Mouse (Mus musculus) heart, embryonic 11.5 days (tissue): Measurements from ENCODE around the gene Armh4. TPM values are rescaled to one million over a fixed set of nuclear protein-coding genes. Genes with fewer than 3 reads are reported as not detected.

Experiments
- ATAC-seq: fragments of 200-750 bp; cut with Nextera tagmentation; replicated peaks from 2 replicates; pipeline ENCODE4 v1.8.0; 2017; ENCODE audit warnings: moderate library complexity; ENCODE audit not compliant: insufficient number of reproducible peaks, low FRiP score, low TSS enrichment
- H3K27ac ChIP-seq: fragments of 300-500 bp; sonication (generic); 2 replicates; pipeline ENCODE4 v1.5.1; 2014; ENCODE audit warnings: mild to moderate bottlenecking, low read depth, low read length
- H3K27me3 ChIP-seq: fragments of 300-500 bp; sonication (generic); 2 replicates; pipeline ENCODE4 v1.6.1; 2014; ENCODE audit warnings: mild to moderate bottlenecking, low read length, mixed read lengths; ENCODE audit not compliant: control insufficient read depth, insufficient read depth
- H3K36me3 ChIP-seq: fragments of 300-500 bp; sonication (generic); 2 replicates; pipeline ENCODE4 v1.6.1; 2014; ENCODE audit warnings: mild to moderate bottlenecking, low read length, moderate library complexity, mixed read lengths; ENCODE audit not compliant: control insufficient read depth, insufficient read depth
- H3K4me1 ChIP-seq: fragments of 300-500 bp; sonication (generic); 2 replicates; pipeline ENCODE4 v1.6.1; 2014; ENCODE audit warnings: low read length; ENCODE audit not compliant: control insufficient read depth, insufficient read depth
- H3K4me2 ChIP-seq: fragments of 300-500 bp; sonication (generic); 2 replicates; pipeline ENCODE4 v1.6.1; 2014; ENCODE audit warnings: mild to moderate bottlenecking, moderate library complexity
- H3K4me3 ChIP-seq: fragments of 300-500 bp; sonication (generic); 2 replicates; pipeline ENCODE4 v1.5.1; 2014; ENCODE audit warnings: low read depth, low read length
- H3K9ac ChIP-seq: fragments of 300-500 bp; sonication (generic); 2 replicates; pipeline ENCODE4 v1.6.1; 2014; ENCODE audit warnings: mild to moderate bottlenecking, low read depth, low read length, moderate library complexity
- H3K9me3 ChIP-seq: fragments of 300-500 bp; sonication (generic); replicated peaks from 2 replicates; pipeline ENCODE4 v1.6.1; 2016; ENCODE audit warnings: low read length; ENCODE audit not compliant: control insufficient read depth
- WGBS: fragments of 180-500 bp; shearing (Covaris S2); extraction: QIAGEN DNeasy Blood & Tissue Kit; methylation state at CpG from one replicate; pipeline ENCODE4 v1.1.7; 2014; ENCODE audit not compliant: insufficient replicate concordance; 5-methylcytosine and 5-hydroxymethylcytosine counted together
- polyA plus RNA-seq: library from polyadenylated mRNA; unstranded; fragments of >200 nt; fragmentation: Nextera tagmentation; extraction: Ambion mirVana; gene quantifications from 2 replicates; pipeline ENCODE4 v1.2.1, GENCODE M21; 2014

Armh4 gene
- polyA plus RNA-seq, 1 experiment from 2014 or later, result 96.7 TPM

DNA sequence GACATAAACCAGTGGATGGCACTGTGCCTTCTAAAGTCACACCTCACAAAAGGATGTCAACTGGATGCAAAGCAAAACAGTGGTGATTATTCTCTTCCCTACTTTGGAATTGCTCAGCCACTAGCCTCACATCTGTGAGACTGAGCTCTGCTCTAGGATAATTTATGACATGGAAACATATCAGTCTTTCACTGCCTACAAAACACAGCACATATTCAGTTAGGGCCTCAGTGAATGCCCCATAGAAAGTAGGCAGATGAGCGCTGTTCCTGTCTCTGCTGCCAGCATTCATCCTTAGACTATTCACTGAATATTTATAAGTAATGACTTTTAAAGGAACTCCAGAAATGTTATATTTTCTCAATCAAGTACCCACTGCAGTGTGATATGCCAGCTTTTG lies 37.3 kb downstream of the Armh4 start:
- peaks cover 3% of the 10 kb centered on the region; the same call in 1 of the 2 replicates for H3K4me1 ChIP-seq
- H3K27me3 ChIP-seq, result no peaks in the 10 kb centered on the region
- no peak overlapping the region for H3K9ac ChIP-seq
- 82% methylated on average over 1 of the region's 1 CpGs for WGBS
- no peak overlapping the region for H3K4me3 ChIP-seq
- no peak overlapping the region for H3K27ac ChIP-seq
- no peak overlapping the region for H3K4me2 ChIP-seq
- H3K36me3 ChIP-seq, result peaks cover 2% of the 10 kb centered on the region; the same call in 1 of the 2 replicates
- H3K9me3 ChIP-seq, result no peaks in the 10 kb centered on the region
- ATAC-seq, result no peak

DNA sequence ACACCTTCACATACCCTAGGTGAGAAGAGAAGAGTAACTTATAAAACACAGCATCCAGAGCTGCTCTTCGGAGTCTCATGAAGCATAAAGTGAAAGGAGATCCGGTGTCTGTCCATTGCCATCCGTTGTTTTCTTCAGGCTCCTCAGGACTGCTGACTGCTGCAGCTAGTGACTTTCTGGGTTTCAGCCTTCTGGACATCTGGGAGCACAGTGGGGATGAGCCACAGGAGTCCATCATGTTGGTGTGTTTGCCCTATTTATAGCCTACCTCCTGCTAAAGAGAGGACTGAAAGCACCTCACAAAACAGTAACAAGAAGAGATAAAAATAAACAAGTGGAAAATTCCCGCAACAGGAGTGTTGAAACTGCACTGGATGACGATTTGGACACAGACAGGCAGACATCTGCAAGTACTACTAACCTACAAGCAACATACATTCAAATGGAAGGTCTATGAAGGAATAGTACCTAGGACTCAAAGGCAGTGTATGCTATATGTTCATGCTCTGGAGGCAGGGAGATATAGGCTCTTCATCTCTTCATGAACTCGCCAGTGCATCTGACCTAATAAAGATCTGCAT lies 39.1 kb downstream of the Armh4 start:
- H3K4me1 ChIP-seq, result peaks cover 3% of the 10 kb centered on the region; the same call in 1 of the 2 replicates
- no peak overlapping the region for H3K4me2 ChIP-seq
- ATAC-seq, result no peak
- H3K36me3 ChIP-seq, result no peaks in the 10 kb centered on the region
- H3K4me3 ChIP-seq, result no peak overlapping the region
- no peak overlapping the region for H3K27ac ChIP-seq
- H3K9me3 ChIP-seq, result no peaks in the 10 kb centered on the region
- 64% methylated on average over 6 of the region's 6 CpGs for WGBS
- H3K27me3 ChIP-seq, result no peaks in the 10 kb centered on the region
- H3K9ac ChIP-seq, result no peak overlapping the region

DNA sequence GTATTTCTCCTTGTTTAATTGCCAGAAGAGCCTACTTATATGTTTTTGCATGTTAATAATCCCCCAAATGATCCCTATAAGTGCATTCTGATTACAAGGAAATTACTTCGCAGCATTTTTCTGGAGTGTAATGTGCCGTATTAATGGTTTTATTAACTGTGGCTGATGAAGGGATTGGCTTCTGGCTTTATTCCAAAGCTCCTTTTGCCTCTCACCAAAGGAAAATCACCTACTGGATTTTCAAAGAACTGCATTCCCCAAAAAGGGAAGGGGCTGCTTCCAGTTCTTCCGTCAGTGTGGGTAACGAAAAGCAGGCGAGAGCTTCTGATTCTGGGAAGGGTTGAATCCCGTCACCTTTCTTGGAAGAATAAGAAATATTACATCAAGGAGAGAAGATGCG lies 43.9 kb downstream of the Armh4 start:
- Histone ChIP-seq H3K4me1 (peaks cover 3% of the 10 kb centered on the region; the same call in 1 of the 2 replicates), H3K9me3 (no peaks in the 10 kb centered on the region), H3K9ac (no peak overlapping the region), H3K4me3 (no peak overlapping the region), H3K27me3 (no peaks in the 10 kb centered on the region), H3K4me2 (no peak overlapping the region), H3K36me3 (no peaks in the 10 kb centered on the region), H3K27ac (no peak overlapping the region)
- no peak for ATAC-seq
- 68% methylated on average over 7 of the region's 7 CpGs for WGBS

DNA sequence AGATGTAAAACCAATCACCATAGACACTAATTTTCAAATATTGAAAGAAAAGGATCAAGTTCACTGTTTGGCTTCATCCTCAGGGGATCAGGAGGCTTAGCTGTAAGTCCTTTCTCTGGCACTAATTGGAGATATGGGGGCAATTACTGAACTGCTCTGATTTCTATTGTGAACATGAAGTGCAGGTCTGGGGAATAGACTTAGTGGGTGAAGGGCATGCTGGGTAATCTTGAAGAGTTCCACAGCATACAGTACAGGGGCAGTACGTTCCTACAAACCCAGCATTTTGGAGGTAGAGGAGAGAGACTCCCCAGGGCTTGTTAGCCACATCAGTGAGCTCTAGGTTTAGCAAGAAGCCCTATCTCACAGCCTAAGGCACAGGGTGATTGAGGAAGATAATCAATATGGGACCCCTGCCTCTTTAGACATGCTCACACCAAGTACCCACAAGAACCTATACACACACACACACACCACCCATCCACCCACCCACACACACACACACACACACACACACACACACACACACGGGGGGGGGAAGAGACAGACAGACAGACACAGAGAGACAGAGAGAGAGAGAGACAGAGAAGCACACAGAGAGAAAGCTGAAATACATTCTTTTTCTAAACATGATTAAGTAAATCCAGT lies 44.6 kb downstream of the Armh4 start:
- ATAC-seq, result no peak
- Histone ChIP-seq H3K36me3 (no peaks in the 10 kb centered on the region), H3K27me3 (no peaks in the 10 kb centered on the region), H3K9me3 (no peaks in the 10 kb centered on the region), H3K4me2 (no peak overlapping the region), H3K9ac (no peak overlapping the region), H3K4me1 (peaks cover 3% of the 10 kb centered on the region; the same call in 1 of the 2 replicates), H3K4me3 (no peak overlapping the region), H3K27ac (no peak overlapping the region)
- WGBS, result 63% methylated on average over 2 of the region's 2 CpGs

DNA sequence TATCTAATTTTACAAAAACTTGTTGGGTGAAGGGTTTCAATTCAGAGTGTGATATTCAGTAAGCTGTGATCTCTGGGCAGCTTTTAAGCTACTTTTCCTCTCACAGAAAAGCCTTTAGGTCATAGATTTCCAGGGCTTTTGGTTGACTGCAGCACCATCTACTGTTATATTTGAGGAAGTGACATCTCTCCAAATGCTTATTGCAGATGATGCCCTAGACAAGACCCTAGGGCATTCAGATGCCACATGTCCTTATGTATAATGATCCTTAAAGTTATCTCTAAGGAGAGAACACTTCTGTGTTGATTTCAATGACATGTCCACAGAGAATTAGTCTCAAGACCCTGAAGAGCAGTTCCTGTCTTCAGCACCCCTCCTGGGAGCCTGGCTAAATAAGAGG lies 49.2 kb downstream of the Armh4 start:
- ATAC-seq, result no peak
- Histone ChIP-seq H3K4me2 (no peak overlapping the region), H3K4me3 (no peak overlapping the region), H3K9ac (no peak overlapping the region), H3K9me3 (no peaks in the 10 kb centered on the region), H3K4me1 (no peaks in the 10 kb centered on the region), H3K36me3 (no peaks in the 10 kb centered on the region), H3K27me3 (no peaks in the 10 kb centered on the region), H3K27ac (no peak overlapping the region)

DNA sequence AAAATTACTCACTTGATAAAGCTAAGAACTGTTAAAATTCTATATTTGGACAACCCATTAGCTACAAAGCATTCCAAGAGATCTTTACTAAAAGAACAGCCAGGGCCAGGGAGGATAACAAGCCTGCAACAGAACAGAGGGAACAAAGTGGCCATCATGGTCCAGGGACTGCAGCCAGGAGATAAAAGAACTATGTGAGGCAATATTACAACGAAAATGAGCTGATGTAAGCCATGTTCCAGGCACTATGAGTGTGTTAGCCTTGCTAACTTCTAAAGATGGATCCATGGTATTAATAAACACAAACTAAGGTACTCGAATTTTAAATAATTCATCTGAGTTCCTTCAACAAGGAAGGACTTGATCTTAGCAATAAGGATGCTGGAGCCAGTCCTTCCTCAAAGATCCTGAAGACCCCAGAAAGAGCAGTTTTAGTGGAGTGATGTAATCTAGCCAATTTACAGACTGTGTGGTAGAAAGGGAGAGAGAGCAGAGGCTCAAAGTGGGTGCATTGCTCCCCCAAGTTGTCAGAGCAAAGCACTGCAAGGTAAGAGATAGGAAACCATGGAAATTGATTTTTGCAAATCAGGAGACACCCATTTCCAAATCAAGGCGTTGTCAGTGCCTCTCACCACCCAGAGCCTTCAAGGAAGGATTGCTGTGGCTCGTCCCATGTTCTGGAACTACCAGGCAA lies 59.7 kb downstream of the Armh4 start:
- 55% methylated on average over 4 of the region's 4 CpGs for WGBS
- no peaks in the 10 kb centered on the region for H3K4me1 ChIP-seq
- no peaks in the 10 kb centered on the region for H3K27me3 ChIP-seq
- H3K4me3 ChIP-seq, result no peak overlapping the region
- H3K36me3 ChIP-seq, result no peaks in the 10 kb centered on the region
- H3K9ac ChIP-seq, result no peak overlapping the region
- H3K9me3 ChIP-seq, result no peaks in the 10 kb centered on the region
- ATAC-seq, result no peak
- H3K4me2 ChIP-seq, result no peak overlapping the region
- H3K27ac ChIP-seq, result no peak overlapping the region

DNA sequence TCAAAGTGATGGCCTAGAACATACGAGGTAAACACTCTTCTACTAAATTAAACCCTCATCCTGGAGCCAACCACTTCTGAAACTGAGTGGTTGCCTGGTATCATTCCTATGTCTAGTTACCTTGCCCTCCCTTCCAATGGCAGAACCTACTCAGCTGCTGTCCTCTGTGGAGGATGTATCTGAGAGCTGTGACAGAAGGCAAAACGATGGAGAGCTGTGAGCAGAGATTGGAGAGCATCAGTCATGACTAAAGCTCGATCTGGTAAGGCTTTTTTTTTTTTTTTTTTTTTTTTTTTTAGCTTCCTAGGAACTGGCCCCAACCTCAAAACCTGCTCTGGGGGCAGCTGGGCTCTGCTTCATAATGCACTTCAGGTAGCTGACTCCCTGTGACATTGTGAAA lies 60.4 kb downstream of the Armh4 start:
- no peaks in the 10 kb centered on the region for H3K9me3 ChIP-seq
- 64% methylated on average over 3 of the region's 3 CpGs for WGBS
- no peaks in the 10 kb centered on the region for H3K36me3 ChIP-seq

DNA sequence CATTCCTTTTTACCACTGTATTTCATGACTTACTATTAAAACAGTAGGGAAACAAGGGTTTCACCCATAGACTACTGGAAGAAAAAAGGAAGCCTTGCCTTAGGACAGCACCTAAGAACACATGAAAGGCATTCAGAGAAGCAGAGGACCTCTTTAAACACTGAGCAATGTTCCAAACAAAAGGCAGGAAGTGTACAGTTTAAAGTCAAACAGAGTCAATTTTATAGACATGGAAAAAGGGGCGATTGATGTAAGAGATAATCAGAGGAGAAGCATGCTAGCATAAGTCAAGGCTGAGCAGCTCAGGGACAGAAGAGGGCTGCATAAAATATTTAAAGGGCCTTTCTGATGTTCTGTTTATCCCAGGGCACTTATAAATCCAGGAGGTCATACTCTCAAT lies 61.9 kb downstream of the Armh4 start:
- WGBS, result 50% methylated on average over 1 of the region's 1 CpGs
- Histone ChIP-seq H3K9me3 (no peaks in the 10 kb centered on the region), H3K4me3 (no peak overlapping the region), H3K36me3 (no peaks in the 10 kb centered on the region), H3K4me2 (no peak overlapping the region), H3K27ac (no peak overlapping the region), H3K27me3 (no peaks in the 10 kb centered on the region), H3K9ac (no peak overlapping the region), H3K4me1 (no peaks in the 10 kb centered on the region)
- ATAC-seq, result no peak

More for the DNA sequence above, 60.4 kb downstream of the Armh4 start:
- no peaks in the 10 kb centered on the region for H3K27me3 ChIP-seq
- no peak overlapping the region for H3K4me2 ChIP-seq
- no peak for ATAC-seq
- no peak overlapping the region for H3K4me3 ChIP-seq
- H3K27ac ChIP-seq, result no peak overlapping the region
- H3K4me1 ChIP-seq, result no peaks in the 10 kb centered on the region
- no peak overlapping the region for H3K9ac ChIP-seq

DNA sequence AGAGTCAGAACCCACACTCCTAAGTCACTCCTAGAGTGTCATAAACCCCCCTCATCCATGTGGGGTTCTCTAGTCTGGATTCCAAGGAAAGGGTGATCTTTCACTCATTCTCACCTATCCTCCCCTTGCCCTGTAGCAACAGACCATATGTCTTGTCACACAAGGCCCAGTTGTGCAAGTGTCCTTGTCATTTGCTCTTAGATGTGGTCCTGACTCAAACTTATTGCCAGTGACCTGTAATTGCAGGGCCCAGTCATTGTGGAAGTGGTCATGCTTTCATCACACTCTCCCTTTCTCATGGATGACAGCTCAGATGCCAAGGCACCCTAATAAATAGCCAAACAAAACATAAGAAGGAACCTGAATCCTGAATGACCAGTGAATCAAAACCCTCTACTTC lies 63.5 kb downstream of the Armh4 start:
- Histone ChIP-seq H3K27me3 (no peaks in the 10 kb centered on the region), H3K4me3 (no peak overlapping the region), H3K36me3 (no peaks in the 10 kb centered on the region), H3K4me1 (no peaks in the 10 kb centered on the region), H3K27ac (no peak overlapping the region), H3K9me3 (no peaks in the 10 kb centered on the region), H3K4me2 (no peak overlapping the region), H3K9ac (no peak overlapping the region)
- no peak for ATAC-seq
